Mouse (Mus musculus) neural tube, embryonic 15.5 days (tissue): ENCODE results near the gene Sema5b. TPM values are rescaled to one million over a fixed set of nuclear protein-coding genes. Genes with fewer than 3 reads are reported as not detected.

Experiments
- ATAC-seq: fragments of 200-750 bp; cut with Nextera tagmentation; 2 replicates; pipeline ENCODE4 v1.8.0; 2017; ENCODE audit warnings: mild to moderate bottlenecking, moderate TSS enrichment, moderate library complexity; ENCODE audit not compliant: low FRiP score
- H3K27ac ChIP-seq: fragments of 300-500 bp; sonication (generic); replicated peaks from 2 replicates; pipeline ENCODE4 v1.5.1; 2015; ENCODE audit warnings: mild to moderate bottlenecking, inconsistent platforms
- H3K27me3 ChIP-seq: fragments of 300-500 bp; sonication (generic); replicated peaks from 2 replicates; pipeline ENCODE4 v1.6.1; 2015; ENCODE audit warnings: inconsistent platforms
- H3K36me3 ChIP-seq: fragments of 300-500 bp; sonication (generic); 2 replicates; pipeline ENCODE4 v1.6.1; 2015; ENCODE audit warnings: inconsistent platforms
- H3K4me1 ChIP-seq: fragments of 300-500 bp; sonication (generic); 2 replicates; pipeline ENCODE4 v1.6.1; 2015; ENCODE audit warnings: inconsistent platforms
- H3K4me2 ChIP-seq: fragments of 300-500 bp; sonication (generic); 2 replicates; pipeline ENCODE4 v1.6.1; 2015; ENCODE audit warnings: inconsistent platforms, mild to moderate bottlenecking, moderate library complexity
- H3K4me3 ChIP-seq: fragments of 300-500 bp; sonication (generic); replicated peaks from 2 replicates; pipeline ENCODE4 v1.5.1; 2015; ENCODE audit warnings: mild to moderate bottlenecking, inconsistent platforms
- H3K9ac ChIP-seq: fragments of 300-500 bp; sonication (generic); replicated peaks from 2 replicates; pipeline ENCODE4 v1.6.1; 2015; ENCODE audit warnings: mild to moderate bottlenecking, inconsistent platforms
- H3K9me3 ChIP-seq: fragments of 300-500 bp; sonication (generic); replicated peaks from 2 replicates; pipeline ENCODE4 v1.6.1; 2016; ENCODE audit warnings: inconsistent platforms
- WGBS: fragments of 180-500 bp; shearing (Covaris S2); methylation state at CpG from one replicate; pipeline ENCODE4 v1.1.7; 2015; ENCODE audit warnings: mixed read lengths; 5-methylcytosine and 5-hydroxymethylcytosine counted together
- polyA plus RNA-seq: library from polyadenylated mRNA; unstranded; fragments of >200 nt; fragmentation: Nextera tagmentation; extraction: Ambion mirVana; gene quantifications from 2 replicates; pipeline ENCODE4 v1.2.1, GENCODE M21; 2015

Gene Sema5b
- polyA plus RNA-seq, 1 experiment from 2014 or later = 17.2 TPM

DNA sequence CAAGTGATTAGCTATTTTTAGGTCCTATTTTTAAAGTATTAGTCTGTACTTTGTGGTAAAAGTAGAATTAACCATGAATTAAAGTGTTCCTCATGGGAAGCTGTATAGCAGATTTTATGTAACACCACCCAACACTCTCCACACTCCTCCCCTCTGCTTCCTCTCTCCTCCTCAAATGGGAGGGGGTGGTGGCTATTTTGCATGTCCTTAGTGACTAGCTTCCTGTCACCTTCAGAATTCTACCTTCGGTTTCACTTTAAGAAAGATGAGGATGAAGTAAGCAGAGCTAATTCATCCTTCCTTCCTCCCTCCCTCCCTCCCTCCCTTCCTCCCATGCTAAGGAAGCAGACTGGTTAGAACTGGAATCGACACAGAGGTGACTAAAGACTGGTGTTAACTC is 155.2 kb downstream of the Sema5b start:
- H3K9me3 ChIP-seq = no peaks in the 10 kb centered on the region
- H3K36me3 ChIP-seq = peaks cover 25% of the 10 kb centered on the region
- no peak overlapping the region for H3K4me2 ChIP-seq
- no peaks in the 10 kb centered on the region for H3K4me1 ChIP-seq
- 91% methylated on average over 2 of the region's 2 CpGs for WGBS
- H3K27ac ChIP-seq = no peak overlapping the region
- no peak for ATAC-seq
- H3K27me3 ChIP-seq = no peaks in the 10 kb centered on the region
- no peak overlapping the region for H3K9ac ChIP-seq
- no peak overlapping the region for H3K4me3 ChIP-seq

DNA sequence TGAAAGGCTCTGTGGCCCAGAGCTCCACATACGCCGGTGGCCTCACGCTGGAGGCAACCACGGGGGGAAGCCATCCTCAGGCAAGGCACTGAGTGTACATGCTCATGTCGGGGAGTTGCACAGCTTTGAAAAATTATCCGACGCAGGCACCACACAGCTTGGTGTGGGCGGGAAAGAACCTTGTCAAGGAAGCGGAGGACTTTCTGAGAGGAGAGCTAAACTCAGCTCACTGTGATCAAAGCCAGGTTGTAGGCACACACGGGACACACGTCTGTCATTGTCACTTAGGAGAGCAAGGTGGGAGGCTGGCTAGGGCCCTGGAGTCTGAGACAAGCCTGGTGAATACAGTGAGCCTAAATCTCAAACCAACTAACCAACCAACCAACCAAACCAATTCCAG is 160.9 kb downstream of the Sema5b start:
- ATAC-seq = no peak
- Histone ChIP-seq H3K9me3 (no peaks in the 10 kb centered on the region), H3K4me1 (0 out of 2 replicates have a peak, but pooled peaks cover 3% of the 10 kb centered on the region), H3K27ac (no peak overlapping the region), H3K9ac (no peak overlapping the region), H3K4me3 (no peak overlapping the region), H3K27me3 (no peaks in the 10 kb centered on the region), H3K4me2 (no peak overlapping the region), H3K36me3 (peaks cover 18% of the 10 kb centered on the region; the same call in 1 of the 2 replicates)
- 70% methylated on average over 11 of the region's 11 CpGs for WGBS

DNA sequence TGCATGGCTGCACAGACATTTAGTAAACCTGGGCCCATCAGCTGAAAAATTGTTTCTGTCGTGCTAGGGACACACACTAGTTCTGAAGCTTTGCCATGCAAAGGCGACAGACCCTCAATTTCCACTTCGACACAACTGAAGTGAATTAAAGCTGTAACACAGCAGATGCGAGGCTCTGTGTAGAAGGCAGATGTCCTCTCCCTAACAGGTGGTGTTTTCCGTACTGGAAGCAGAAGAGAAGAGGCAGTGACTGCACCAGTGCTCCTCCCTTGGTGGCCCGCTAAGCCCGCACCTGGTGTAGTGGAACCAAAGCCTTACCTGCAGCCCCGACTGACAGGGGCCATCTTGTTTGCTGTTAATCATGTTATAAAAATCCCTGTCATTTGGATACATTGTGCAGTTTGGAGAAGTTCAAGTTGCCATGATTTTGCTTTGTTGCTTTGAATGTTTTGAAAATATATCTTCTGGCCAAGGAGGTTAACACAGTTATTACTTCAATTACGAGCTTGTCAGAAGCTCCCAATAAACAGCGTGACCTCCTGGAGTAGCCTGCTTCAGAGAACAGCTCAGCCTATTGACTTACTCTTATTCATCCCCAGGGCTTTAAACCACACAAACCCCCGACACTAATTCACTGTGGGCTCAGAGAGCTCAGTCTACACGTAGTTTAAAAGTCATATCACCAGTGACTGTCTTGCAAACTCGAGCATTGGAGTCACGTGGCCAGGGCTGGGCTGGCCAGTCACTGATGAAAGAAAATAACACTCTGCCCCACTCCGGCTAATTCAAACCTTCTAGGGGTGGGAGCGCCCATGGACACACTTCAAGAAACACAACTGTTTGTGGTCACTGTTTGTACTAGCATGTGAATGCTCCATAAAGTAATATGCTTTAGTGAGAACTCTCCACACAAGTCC is 163.1 kb downstream of the Sema5b start:
- ATAC-seq = no peak
- no peaks in the 10 kb centered on the region for H3K9me3 ChIP-seq
- H3K27me3 ChIP-seq = no peaks in the 10 kb centered on the region
- no peak overlapping the region for H3K27ac ChIP-seq
- H3K4me3 ChIP-seq = no peak overlapping the region
- H3K4me2 ChIP-seq = no peak overlapping the region
- H3K9ac ChIP-seq = no peak overlapping the region
- 0 out of 2 replicates have a peak, but pooled peaks cover 3% of the 10 kb centered on the region for H3K4me1 ChIP-seq
- peaks cover 8% of the 10 kb centered on the region; the same call in 1 of the 2 replicates for H3K36me3 ChIP-seq
- WGBS = 49% methylated on average over 16 of the region's 16 CpGs

DNA sequence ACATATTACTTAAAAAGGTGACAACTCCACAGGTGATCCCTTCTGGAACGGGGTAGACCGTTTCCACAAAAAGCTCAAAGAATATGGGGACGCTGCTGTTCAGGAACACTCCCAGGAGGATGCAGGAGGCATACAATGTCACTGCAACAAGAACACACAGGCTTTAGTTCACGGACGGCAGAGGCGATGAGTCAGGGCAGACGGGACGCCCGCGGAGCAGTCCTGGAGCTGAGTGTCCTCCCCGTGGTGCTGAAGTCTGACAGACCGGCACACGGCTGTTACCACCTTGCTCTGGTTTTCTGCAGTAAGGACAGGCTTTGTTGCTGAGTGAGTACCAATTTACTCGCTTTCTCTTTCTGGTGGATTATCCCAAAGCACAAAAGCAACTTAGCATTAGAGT is 163.9 kb downstream of the Sema5b start:
- H3K9ac ChIP-seq = no peak overlapping the region
- ATAC-seq = no peak
- 68% methylated on average over 14 of the region's 14 CpGs for WGBS

DNA sequence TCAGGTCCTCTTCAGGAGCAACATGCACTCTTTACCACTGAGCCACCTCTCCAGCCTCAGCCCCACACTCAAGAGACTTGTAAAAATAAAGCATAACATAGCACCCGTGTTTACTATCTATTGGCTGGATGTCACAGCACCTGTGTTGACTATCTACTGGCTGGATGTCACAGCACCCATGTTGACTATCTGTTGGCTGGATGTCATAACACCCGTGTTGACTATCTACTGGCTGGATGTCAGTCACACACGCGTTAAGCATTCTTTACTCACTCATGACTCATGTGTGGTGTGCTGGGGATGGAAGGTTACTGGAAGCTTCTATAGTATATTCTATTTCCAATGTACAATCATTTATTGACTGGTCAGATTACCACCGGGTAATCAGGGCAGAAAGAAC is 166.1 kb downstream of the Sema5b start:
- 90% methylated on average over 5 of the region's 5 CpGs for WGBS
- Histone ChIP-seq H3K36me3 (peaks cover 8% of the 10 kb centered on the region; the same call in 1 of the 2 replicates), H3K4me1 (peaks cover 17% of the 10 kb centered on the region), H3K9ac (no peak overlapping the region), H3K9me3 (no peaks in the 10 kb centered on the region), H3K4me2 (no peak overlapping the region), H3K4me3 (no peak overlapping the region), H3K27ac (no peak overlapping the region), H3K27me3 (no peaks in the 10 kb centered on the region)
- no peak for ATAC-seq

More for the DNA sequence above, 163.9 kb downstream of the Sema5b start:
- no peak overlapping the region for H3K4me3 ChIP-seq
- no peak overlapping the region for H3K4me2 ChIP-seq
- H3K27me3 ChIP-seq = no peaks in the 10 kb centered on the region
- H3K9me3 ChIP-seq = no peaks in the 10 kb centered on the region
- 0 out of 2 replicates have a peak, but pooled peaks cover 3% of the 10 kb centered on the region for H3K4me1 ChIP-seq
- H3K36me3 ChIP-seq = peaks cover 8% of the 10 kb centered on the region; the same call in 1 of the 2 replicates
- no peak overlapping the region for H3K27ac ChIP-seq

DNA sequence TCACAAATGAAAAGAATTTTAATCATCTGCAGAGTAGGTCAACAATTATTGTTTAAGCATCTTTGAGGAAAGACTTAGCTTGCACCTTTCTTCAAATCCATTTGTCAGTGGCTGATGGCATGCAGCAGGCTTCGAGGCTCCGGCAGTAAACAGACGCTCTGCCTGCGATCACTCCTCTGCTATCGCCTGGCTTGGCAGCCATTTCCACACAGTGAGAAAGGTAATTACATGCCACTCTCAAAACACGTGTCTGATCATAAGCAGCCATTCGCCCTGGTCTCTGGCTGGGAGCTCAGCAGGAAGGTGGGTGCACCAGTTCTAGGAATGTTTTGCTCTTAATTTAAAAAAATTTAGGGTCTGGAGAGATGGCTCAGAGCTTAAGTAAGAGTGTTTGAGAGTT is 170.1 kb downstream of the Sema5b start:
- no peak overlapping the region for H3K27ac ChIP-seq
- WGBS = 26% methylated on average over 7 of the region's 7 CpGs
- H3K36me3 ChIP-seq = no peaks in the 10 kb centered on the region
- H3K27me3 ChIP-seq = no peaks in the 10 kb centered on the region
- H3K4me2 ChIP-seq = no peak overlapping the region
- H3K4me1 ChIP-seq = peaks cover 35% of the 10 kb centered on the region
- no peak overlapping the region for H3K9ac ChIP-seq
- ATAC-seq = no peak
- H3K4me3 ChIP-seq = no peak overlapping the region
- H3K9me3 ChIP-seq = no peaks in the 10 kb centered on the region

DNA sequence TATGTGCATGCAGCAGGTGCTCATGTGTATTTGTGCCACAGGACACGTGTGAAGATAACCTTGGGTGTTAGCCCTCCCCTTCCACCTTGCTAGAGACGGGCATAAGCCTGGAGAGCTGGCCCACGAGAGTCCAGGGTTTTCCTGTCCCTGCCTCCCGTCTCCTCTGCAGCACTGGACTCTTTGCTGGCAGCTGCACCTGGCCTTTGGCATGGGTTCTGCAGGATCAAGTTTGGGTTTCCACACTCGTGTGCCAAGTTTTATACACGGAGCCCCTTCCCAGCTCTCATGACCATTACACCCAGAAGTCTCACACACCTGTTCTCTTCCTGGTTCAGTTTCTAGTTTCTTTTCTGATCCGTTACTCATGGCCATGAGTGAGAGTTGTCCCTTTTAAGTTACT is 172.7 kb downstream of the Sema5b start:
- Histone ChIP-seq H3K36me3 (peaks cover 12% of the 10 kb centered on the region), H3K9ac (no peak overlapping the region), H3K4me3 (no peak overlapping the region), H3K4me1 (peaks cover 35% of the 10 kb centered on the region), H3K4me2 (no peak overlapping the region), H3K27ac (no peak overlapping the region), H3K9me3 (no peaks in the 10 kb centered on the region), H3K27me3 (no peaks in the 10 kb centered on the region)
- WGBS = 73% methylated on average over 7 of the region's 7 CpGs
- no peak for ATAC-seq

Other genes starting within 250 kb of the Sema5b start
- 38.8 and 39.5 TPM in 2 replicates for gene Sec22a, start 177.2 kb upstream of the Sema5b start, polyA plus RNA-seq
- 15.2 and 19.6 TPM in 2 replicates for gene Pdia5, start 50.3 kb upstream of the Sema5b start, polyA plus RNA-seq
- gene Dirc2, start 228.2 kb downstream of the Sema5b start, polyA plus RNA-seq = 26.8 and 29.9 TPM in 2 replicates
- gene Hspbap1, start 229.2 kb downstream of the Sema5b start, polyA plus RNA-seq = 12.1 and 12.7 TPM in 2 replicates